Mouse (Mus musculus): ENCODE data around the gene Scpep1.
"Not testable (repeated sequence)": the region's sequence is repeated elsewhere in the genome, so short reads cannot be mapped to it uniquely, and the experiment has no call there.

Gene Scpep1

GRCm38 (mm10) chr11:88955217-88955969, at the start of gene Scpep1:
Scpep1 (minus strand) TSS chr11:88955465.
- DNase-seq, result peak; percentile 98

DNA sequence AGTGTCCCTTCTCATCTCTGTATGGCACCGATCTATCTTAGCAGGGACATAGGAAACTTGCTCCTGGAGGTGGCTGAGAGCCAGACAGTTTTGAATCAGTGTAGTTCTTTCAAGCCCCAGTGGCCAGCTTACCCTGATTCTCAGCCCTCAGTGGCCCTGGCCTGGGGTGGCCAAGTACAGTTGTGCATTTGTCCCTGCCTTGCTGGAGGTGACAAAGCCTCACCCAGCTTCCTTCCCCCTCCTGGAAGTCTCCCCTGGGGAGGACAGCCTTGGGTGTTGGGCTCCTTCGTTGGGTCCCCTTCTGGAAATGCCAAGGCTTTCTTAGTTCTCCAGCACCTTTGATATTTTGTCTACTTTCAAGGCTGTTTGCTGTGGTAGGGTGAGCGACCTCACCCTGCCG, 48.5 kb upstream of the Scpep1 start:
- DNase-seq, result no peak

- peak; percentile 54 for DNase-seq
These were observed 47.8 kb upstream of the Scpep1 start for GRCm38 (mm10) chr11:89003078-89003477.

DNA sequence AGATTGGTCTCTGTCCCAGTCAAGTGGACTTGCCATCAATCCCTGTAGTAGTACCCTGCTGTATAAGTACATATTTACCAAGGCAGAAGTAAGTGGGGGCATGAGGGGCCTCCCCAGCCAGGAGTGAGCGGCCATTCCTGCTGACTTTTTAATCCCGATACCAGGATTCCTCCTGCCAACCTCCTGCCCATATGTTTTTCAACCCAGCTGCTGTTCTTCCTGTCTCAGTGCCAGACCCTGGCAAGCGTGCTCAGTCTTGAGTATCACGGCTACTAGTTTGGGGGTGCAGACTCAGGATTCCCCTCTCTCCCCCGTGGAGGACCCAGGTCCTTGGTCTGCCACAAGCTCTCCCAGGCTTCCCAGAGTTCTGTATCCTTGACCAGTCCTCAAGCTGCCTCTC, 47.4 kb upstream of the Scpep1 start:
- no peak for DNase-seq

GRCm38 (mm10) chr11:89002068-89002467, 46.8 kb upstream of the Scpep1 start:
- no peak for DNase-seq

GRCm38 (mm10) chr11:89001569-89001968, 46.3 kb upstream of the Scpep1 start:
- no peak for DNase-seq

DNA sequence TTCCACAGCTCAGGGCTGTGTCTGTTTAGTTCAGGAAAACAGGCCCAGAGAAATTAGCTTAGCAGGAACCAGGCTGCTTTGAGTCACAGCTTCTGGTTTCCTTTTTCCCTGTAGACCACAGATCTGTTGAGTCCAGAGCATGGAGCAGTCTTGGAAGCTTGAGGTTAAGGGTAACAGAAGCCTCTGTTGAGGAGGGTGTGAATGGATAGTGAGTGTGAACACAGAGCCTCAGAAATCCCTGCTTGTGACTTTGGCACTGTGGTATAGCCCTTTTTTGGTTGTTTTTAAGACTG, 45.2 kb upstream of the Scpep1 start:
- no peak for DNase-seq

DNA sequence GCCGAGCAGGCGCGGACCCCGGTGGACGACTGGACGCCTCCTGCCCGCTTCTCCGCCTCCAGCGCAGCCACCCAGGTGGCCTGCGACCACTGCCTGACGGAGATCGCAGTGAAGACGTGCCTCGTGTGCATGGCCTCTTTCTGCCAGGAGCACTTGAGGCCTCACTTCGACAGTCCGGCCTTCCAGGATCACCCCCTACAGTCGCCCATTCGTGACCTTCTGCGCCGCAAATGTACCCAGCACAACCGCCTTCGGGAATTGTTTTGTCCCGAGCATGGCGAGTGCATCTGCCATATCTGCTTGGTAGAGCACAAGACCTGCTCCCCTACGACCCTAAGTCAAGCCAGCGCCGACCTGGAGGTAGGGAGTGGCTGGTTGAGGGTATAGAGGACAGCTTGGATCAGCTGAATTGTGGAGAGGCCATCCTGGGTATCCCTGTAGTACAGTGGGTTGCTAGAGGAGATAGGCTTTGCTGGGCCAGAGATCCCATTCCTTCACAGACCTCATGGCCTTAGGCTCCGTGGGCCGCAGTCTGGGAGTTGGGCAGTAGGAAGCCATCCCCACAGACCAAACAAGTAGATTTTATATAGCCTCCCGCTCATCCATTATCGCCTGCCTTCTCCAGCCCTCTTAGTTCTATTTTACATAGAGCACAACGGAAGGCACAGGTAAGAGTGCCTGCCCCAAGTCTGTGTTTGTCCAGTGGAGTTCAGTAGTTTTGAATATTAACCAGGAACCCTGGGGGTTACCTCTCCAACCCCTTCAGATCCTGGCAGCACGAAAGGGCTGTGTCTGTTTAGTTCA, 44.7 kb upstream of the Scpep1 start:
- DNase-seq, result peak; percentile 43

GRCm38 (mm10) chr11:88998974-88999722, 43.9 kb upstream of the Scpep1 start, which contains the start of gene Trim25:
Trim25 (plus strand) TSS chr11:88999376.
- DNase-seq, result peak; percentile 94

DNA sequence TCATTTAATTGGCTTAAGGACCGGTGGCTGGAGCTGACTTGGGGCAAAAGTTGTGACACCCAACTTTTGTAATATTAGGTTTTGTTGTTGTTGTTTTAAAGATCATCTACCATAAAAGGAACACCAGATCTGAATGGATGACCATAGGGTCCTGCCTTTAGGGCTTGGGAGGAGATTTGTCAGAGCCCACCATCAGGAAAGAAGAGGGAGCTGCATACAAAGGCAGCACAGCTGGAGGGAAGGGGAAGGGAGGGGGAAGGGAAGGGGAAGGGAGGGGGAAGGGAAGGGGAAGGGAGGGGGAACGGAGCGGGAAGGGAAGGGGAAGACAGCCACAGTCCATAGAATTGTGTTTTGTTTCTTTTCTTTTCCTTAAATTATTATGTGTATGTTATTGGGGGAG, 43.1 kb upstream of the Scpep1 start:
- no peak for DNase-seq

- DNase-seq, result not testable (repeated sequence)
These were observed 42.1 kb upstream of the Scpep1 start for GRCm38 (mm10) chr11:88997343-88997742.

DNA sequence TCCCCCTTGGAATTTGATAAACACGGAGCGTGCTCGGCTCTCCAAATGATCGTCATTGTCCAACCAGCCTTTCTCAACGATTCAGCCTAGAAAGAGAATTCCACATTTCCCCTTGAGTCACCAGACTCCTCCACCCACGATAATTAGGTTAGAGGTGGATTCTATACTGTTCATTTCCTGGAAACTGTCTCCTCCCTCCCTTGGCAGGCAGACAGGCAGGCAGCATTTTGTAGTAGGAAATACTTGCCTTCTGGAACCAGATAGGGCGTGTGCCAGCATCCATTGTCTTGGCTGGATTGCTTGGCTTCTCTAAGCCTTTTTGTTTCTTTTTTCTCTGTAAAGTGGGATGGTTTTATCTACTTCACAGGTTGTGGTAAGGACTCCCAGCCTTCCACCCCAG, 41.2 kb upstream of the Scpep1 start:
- DNase-seq, result no peak

DNA sequence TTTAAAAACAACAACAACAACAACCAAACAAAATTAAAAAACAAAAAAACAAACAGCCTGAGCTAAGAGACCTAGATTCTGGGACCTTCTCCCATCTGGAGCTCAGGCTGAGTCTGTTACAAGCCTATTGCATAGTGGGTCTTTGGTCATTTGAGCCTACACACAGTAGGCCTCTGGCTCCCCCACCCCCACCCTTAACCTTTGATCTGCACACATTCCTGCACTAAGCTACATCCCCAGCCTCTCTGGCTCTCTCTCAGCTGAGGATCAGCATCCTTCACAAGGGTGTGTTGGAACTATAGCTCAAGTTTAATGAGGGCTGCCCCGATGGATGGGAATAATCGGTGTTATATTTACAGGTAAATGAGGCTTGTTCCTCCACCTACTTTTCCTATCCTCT, 40.4 kb upstream of the Scpep1 start:
- no peak for DNase-seq

DNA sequence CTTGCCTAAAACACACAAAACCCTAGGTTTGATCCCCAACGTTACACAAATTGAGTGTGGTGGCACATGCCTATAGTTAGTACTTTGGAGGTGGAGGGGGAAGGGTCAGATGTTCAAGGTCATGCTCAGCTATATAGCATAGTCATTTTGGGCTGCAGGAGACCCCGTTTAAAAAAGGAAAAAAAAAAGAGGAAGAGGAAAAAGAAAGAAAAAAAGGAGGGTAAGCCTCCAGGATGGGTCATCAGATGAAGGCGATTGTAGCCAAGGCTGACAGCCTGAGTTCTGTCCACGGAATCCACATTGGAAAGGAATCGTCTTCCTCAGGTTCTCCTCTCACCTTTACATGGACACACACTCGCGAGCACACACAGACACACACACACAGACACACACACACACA, 39.2 kb upstream of the Scpep1 start:
- DNase-seq, result no peak

GRCm38 (mm10) chr11:88993625-88994024, 38.4 kb upstream of the Scpep1 start:
- peak; percentile 65 for DNase-seq

DNA sequence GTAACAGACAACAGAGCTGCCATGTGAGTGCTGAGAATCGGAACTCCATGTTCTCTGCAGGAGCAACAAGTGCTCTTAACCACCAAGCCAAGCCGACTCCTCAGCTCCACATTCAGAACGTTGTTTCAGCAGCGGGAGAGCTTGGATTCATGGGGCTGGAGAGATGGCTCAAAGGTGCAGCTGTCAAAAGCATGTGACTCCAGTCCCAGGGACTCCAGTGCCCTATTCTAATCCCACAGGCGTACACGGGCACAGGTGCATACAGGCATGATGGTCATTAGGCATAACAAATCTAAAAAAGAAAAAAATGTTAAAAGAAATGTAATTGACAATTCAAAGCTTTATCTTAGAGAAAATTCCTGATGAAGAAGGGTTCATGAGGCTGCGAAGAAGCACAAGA, 37.9 kb upstream of the Scpep1 start:
- DNase-seq, result no peak

DNA sequence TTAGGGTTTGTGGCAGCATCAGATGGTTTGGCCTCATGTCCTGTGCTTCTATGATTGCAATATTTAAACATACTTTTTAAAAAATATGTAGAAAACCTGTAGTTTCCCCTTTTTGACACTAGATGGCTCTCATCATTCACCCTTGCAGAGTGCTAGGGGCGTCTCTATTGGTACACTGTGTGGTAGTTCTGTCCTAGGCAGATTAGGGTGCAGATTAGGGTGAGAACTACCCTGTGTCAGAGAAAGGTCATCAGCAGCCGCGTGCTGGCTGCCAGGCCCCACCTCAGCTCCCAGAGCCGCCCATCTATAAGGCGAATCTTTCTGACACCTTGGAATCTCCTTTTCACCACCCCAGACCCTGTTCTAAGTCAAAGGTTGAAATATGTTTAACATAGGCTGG, 34.3 kb upstream of the Scpep1 start:
- no peak for DNase-seq

DNA sequence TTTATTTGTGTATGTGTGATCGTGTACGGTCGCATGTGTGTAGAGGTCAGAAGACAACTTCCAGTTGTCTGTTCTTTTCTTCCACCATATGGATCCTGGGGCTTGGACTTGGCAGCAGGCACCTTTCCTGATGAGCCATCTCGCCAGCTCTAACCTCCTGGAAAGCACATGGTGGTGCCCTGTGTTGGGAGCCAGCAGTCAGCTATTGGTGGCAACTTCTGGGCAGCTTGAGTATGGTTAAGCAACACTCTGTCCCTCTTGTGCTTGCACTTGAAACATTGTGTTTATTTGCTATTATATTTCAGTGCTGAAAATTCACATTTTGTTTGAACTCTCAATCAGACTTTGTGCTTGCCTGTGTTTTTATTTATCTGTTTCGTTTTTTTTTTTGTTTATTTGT, 33.7 kb upstream of the Scpep1 start:
- DNase-seq, result no peak

- no peak for DNase-seq
These were observed 31.4 kb upstream of the Scpep1 start for GRCm38 (mm10) chr11:88986616-88987015.

GRCm38 (mm10) chr11:88981337-88981736, 26.1 kb upstream of the Scpep1 start:
- no peak for DNase-seq

GRCm38 (mm10) chr11:88977188-88977587, 21.9 kb upstream of the Scpep1 start:
- DNase-seq, result no peak

GRCm38 (mm10) chr11:88976320-88976719, 21.1 kb upstream of the Scpep1 start:
- no peak for DNase-seq

DNA sequence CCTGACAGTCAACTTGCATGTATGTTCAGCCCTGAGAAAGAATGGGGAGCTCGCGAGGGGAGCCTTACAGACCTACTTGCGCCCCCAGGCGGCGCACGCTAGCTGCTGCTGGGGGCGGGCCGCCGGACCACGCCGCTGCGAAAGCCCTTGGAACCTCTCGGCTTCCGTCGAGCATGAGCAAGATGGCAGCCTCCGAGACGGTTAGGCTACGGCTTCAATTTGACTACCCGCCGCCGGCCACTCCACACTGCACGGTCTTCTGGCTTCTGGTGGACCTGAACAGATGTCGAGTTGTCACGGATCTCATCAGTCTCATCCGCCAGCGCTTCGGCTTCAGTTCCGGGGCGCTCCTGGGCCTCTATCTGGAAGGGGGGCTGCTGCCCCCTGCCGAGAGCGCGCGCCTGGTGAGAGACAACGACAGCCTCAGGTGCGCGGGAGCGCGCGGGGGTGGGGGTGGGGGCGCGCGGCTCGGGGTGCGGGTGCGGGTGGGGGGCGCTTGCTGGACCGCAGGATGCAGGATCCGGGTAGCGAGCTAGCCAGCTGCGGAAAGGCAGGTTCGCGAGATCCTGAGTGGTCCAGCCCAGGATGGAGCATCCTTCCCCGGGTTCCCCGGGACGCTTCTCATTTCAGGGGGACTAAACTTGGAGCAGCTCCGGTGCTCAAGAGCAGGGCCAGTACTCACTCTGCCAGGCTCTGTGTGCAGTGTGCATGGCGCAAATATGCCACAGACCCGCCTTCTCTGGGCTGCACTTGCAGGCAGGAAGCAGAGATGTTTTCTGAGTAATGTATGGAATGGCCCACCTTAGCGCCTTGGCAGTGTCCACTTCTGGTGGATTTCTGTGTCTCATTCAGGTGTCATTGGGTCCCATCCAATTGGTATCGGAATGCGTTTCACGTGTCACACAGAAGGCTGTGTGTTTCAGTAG, 18.8 kb upstream of the Scpep1 start:
- DNase-seq, result peak; percentile 91

Measured in kidney, adult 11 months (tissue).